Mouse (Mus musculus): ENCODE measurements around the gene Pdlim3.
"Not testable (repeated sequence)": the region's sequence is repeated elsewhere in the genome, so short reads cannot be mapped to it uniquely, and the experiment has no call there.

The Pdlim3 gene

GRCm38 (mm10) chr8:45885202-45885685, at the start of gene Pdlim3:
Gene Pdlim3, plus strand, starts transcription at chr8:45885461.
- DNase-seq (ENCODE audit: extremely low spot score, low read depth, low spot score): peak; percentile 50

- no peak for DNase-seq (ENCODE audit: extremely low spot score, low read depth, low spot score)
Observed at GRCm38 (mm10) chr8:45843306-45843705, 42.0 kb upstream of the Pdlim3 start.

- no peak for DNase-seq (ENCODE audit: extremely low spot score, low read depth, low spot score)
Observed at GRCm38 (mm10) chr8:45844097-45844885, 41.0 kb upstream of the Pdlim3 start.

GRCm38 (mm10) chr8:45844911-45845481, 40.3 kb upstream of the Pdlim3 start:
- no peak for DNase-seq (ENCODE audit: extremely low spot score, low read depth, low spot score)

GRCm38 (mm10) chr8:45845906-45846305, 39.4 kb upstream of the Pdlim3 start:
- no peak for DNase-seq (ENCODE audit: extremely low spot score, low read depth, low spot score)

- DNase-seq (ENCODE audit: extremely low spot score, low read depth, low spot score): no peak
Observed at GRCm38 (mm10) chr8:45855118-45855517, 30.1 kb upstream of the Pdlim3 start.

- DNase-seq (ENCODE audit: extremely low spot score, low read depth, low spot score): no peak
Observed at GRCm38 (mm10) chr8:45857734-45858133, 27.5 kb upstream of the Pdlim3 start.

GRCm38 (mm10) chr8:45858391-45858790, 26.9 kb upstream of the Pdlim3 start:
- peak; percentile 35 for DNase-seq (ENCODE audit: extremely low spot score, low read depth, low spot score)

GRCm38 (mm10) chr8:45871587-45871986, 13.7 kb upstream of the Pdlim3 start:
- DNase-seq (ENCODE audit: extremely low spot score, low read depth, low spot score): not testable (repeated sequence)

- no peak for DNase-seq (ENCODE audit: extremely low spot score, low read depth, low spot score)
Observed at GRCm38 (mm10) chr8:45872077-45872476, 13.2 kb upstream of the Pdlim3 start.

GRCm38 (mm10) chr8:45874945-45875626, 10.2 kb upstream of the Pdlim3 start:
- DNase-seq (ENCODE audit: extremely low spot score, low read depth, low spot score): no peak

GRCm38 (mm10) chr8:45876397-45876796, 8.9 kb upstream of the Pdlim3 start:
- DNase-seq (ENCODE audit: extremely low spot score, low read depth, low spot score): no peak

- no peak for DNase-seq (ENCODE audit: extremely low spot score, low read depth, low spot score)
Observed at GRCm38 (mm10) chr8:45877680-45878079, 7.6 kb upstream of the Pdlim3 start.

GRCm38 (mm10) chr8:45880457-45880856, 4.8 kb upstream of the Pdlim3 start:
- no peak for DNase-seq (ENCODE audit: extremely low spot score, low read depth, low spot score)

- DNase-seq (ENCODE audit: extremely low spot score, low read depth, low spot score): no peak
Observed at GRCm38 (mm10) chr8:45881726-45882125, 3.5 kb upstream of the Pdlim3 start.

GRCm38 (mm10) chr8:45883793-45884192, 1.5 kb upstream of the Pdlim3 start:
- DNase-seq (ENCODE audit: extremely low spot score, low read depth, low spot score): no peak

- no peak for DNase-seq (ENCODE audit: extremely low spot score, low read depth, low spot score)
Observed at GRCm38 (mm10) chr8:45884552-45884951, 709 bp upstream of the Pdlim3 start.

- DNase-seq (ENCODE audit: extremely low spot score, low read depth, low spot score): no peak
Observed at GRCm38 (mm10) chr8:45885775-45886174, 514 bp downstream of the Pdlim3 start.

- no peak for DNase-seq (ENCODE audit: extremely low spot score, low read depth, low spot score)
Observed at GRCm38 (mm10) chr8:45889737-45890136, 4.5 kb downstream of the Pdlim3 start.

- DNase-seq (ENCODE audit: extremely low spot score, low read depth, low spot score): no peak
Observed at GRCm38 (mm10) chr8:45896590-45896989, 11.3 kb downstream of the Pdlim3 start.

GRCm38 (mm10) chr8:45899783-45900182, 14.5 kb downstream of the Pdlim3 start:
- DNase-seq (ENCODE audit: extremely low spot score, low read depth, low spot score): no peak

- DNase-seq (ENCODE audit: extremely low spot score, low read depth, low spot score): no peak
Observed at GRCm38 (mm10) chr8:45901626-45902025, 16.4 kb downstream of the Pdlim3 start.
